Mouse (Mus musculus): ENCODE results near the gene Nkpd1. TPM values are rescaled to one million over a fixed set of nuclear protein-coding genes. Genes with fewer than 3 reads are reported as not detected.
"Not testable (repeated sequence)": the region's sequence is repeated elsewhere in the genome, so short reads cannot be mapped to it uniquely, and the experiment has no call there.

The Nkpd1 gene
- total RNA-seq, 2 experiments from 2014 or later = 0.10 to 0.12 TPM

DNA sequence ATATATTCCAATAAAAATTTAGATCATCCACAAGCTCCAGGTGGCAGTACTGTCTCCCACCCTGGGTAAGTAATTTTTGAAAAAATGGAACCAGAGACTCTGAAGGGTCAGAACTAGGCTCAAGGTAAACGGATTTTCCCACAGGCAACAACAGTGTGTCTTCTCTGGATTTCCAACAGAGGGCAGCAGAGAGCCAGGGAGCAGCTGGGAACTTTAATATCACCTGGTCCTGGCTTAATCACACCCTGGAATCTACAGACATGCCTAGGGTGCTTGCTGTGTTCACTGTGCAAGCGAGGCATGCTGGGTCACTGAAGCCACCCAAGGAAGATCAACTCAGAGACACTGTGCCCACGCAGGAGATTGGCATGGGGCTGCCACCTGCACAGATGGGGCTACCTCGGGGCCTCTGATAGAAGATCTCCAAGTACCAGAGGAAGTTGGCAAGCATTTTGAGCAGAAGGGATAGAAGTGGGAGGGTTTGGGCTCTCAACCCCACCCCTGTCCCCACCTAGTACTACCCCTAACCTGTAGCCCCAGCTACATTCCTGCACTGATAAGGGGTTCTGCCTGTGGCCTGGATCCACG, 14.1 kb upstream of the Nkpd1 start:
- DNase-seq (ENCODE audit: low spot score in 2 of 2) = no peak

DNA sequence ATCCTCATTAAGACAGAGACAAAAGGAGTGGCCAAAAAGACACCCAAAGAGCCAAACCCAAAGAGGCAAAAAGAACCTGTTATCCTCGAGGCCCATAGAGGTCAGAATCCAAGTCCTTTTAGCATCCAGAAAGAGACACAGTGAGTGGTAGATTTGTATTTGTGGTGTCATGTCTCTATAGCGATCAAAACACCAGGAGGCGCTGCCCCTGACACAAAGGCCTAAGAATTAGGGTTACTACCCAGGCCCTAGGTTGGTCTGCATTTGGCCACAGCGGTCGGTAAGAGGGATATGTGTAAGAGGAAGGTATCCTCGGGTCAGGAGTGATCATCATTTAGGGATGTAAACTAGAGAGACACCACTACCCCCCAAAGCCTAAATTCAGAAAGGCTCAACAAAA, 11.3 kb upstream of the Nkpd1 start:
- no peak for DNase-seq (ENCODE audit: low spot score in 2 of 2)

DNA sequence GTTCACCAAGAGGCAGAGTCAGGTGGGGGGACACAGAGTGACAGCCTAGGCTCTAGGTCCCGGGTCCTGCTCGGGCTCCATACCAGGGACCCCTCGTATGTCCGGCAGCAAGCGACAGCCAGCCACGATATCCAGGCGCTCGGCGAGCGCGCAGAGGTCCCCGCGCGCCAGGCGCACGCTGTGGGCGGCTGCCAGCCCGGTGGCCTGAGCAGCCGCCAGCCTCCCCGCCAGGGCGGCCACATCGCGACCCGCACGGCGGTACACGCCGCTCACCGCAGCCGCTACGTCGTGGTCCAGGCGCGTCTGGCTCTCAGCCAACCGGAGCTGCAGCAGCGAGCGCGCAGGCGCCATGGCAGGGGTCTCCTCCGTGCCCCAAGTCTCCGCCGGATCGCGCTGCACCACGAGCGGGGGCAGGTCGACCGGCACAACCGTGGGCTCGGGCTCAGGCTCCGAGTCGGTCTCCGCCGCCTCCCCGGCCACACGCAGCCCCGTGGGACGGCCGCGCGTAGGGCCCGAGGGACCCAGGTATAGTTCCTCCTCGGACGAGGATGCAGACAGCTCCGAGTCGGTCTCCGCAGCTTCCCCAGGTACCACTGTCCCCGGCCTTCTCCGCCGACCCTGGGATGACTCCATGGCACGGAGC, 10.5 kb upstream of the Nkpd1 start:
- peak in 1 of 2 experiments; percentile 51 for DNase-seq (ENCODE audit: low spot score in 2 of 2)

DNA sequence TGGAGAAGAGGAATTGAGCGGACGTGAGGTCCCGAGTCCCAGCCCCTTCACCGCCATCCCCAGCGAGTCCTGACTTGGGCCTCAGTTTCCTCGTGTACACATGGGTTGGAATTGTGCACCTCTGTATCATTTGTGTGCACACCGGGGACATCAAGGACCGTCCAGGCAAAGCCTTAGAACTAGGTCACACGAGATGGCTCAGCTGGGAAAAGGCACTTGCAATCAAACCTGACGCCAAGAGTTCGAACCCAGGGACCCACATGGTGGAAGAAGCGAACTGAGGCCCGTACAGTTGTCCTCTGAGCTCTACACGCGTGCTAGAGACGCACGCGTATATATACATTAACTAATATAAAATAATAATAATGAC, 10.0 kb upstream of the Nkpd1 start:
- no peak for DNase-seq (ENCODE audit: low spot score in 2 of 2)

DNA sequence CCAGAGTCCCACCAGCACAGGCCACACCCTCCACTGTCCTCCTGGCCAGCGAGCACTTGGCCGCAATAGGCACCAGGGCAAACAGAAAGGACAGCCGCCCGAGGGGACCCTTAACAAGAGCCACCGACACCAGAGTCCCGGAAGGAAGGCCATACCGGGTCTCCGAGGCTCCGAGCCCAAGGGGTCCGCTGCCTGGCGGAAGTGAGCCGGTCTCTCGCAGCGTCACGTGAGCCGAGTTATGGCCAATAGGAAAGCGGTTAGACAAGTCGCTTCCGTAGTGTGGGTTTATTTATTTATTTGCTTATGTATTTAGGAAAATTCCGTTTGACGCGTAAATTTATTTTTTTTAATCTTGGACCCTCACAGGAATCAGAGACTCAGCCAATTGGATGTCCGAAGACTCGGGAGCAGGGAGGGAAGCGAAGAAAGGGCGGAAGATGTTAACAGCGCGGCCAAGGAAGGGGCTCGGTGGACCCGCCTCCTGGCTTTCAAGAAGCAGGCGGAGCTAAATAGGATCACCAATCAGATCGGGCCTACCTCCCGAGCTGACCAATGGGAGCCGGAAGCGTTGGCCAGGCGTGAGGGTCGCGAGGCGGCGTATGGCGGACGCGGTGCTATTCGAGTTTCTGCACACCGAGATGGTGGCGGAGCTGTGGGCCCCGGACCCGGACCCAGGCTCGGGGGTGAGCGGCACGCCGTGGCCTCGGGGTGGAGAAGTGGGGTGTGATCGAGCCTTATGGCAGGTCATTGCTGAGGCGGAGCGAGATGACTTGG, 9.3 kb upstream of the Nkpd1 start, which contains the start of the genes Bloc1s3 and Trappc6a:
Gene Bloc1s3, minus strand, starts transcription at position 218 of the 774 bp plus-strand sequence.
Gene Trappc6a, plus strand, starts transcription at position 246 of the 774 bp plus-strand sequence.
- peak; percentile 77 to 91 for DNase-seq (ENCODE audit: low spot score in 2 of 2)

DNA sequence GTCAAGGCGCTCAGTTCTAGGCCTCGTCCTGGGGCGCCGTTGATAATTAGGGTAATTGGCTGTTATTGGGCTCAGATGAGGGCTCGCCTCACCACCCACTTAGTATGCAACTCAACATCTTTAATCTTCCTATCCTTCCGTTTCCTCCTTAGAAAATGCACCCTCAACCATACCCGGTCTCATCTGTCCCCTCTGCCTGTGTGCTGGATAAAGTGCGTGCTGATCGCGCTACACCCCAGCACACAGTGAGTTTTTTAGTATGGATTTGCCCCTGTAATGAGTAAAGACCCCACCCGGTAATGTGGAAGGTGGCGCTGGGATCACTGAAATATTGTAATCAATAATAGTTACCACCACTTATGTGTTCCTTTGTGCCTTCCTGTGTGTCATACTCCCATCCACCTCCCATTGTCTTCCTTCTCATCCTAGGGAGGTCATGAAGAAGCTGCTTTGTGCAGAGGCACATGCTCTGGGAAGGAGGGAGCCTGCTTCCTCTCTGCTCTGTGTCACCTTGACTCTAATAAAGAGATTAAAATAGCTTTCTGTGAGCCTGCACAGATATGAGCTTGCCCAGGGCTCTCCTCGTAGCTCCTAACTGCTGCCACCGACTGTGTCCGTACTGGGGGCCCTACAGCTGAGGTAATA, 8.6 kb upstream of the Nkpd1 start:
- DNase-seq (ENCODE audit: low spot score in 2 of 2) = no peak

DNA sequence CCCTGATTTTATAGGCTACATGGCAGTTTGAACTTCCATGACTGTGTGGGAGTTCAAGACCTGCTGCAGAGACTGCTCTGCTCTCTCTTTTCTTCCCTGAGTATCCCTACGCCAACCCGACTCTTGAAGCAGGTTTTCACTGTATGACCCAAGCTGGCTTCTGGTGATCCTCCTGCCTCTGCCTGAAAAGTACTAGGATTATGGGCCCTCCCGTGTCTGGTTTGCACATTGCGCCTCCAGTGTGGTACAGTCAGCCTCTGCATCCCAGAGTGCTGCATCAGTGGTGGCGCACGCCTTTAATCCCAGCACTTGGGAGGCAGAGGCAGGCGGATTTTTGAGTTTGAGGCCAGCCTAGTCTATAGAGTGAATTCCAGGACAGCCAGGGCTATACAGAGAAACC, 7.9 kb upstream of the Nkpd1 start:
- no peak for DNase-seq (ENCODE audit: low spot score in 2 of 2)

DNA sequence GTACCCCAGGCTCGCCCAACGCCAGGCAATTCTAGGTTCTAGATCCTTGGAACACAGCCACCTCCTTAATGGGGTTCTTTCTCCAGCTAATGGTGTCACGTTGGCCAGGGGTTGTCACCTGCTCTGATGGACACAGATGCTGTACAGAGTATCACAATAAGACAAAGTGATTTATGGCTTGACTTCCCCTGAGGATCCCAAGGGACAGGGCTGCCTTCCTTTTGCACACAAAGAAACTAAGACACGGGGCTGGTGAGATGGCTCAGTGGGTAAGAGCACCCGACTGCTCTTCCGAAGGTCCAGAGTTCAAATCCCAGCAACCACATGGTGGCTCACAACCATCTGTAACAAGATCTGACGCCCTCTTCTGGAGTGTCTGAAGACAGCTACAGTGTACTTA, 5.7 kb upstream of the Nkpd1 start:
- not testable (repeated sequence) for DNase-seq (ENCODE audit: low spot score in 2 of 2)

DNA sequence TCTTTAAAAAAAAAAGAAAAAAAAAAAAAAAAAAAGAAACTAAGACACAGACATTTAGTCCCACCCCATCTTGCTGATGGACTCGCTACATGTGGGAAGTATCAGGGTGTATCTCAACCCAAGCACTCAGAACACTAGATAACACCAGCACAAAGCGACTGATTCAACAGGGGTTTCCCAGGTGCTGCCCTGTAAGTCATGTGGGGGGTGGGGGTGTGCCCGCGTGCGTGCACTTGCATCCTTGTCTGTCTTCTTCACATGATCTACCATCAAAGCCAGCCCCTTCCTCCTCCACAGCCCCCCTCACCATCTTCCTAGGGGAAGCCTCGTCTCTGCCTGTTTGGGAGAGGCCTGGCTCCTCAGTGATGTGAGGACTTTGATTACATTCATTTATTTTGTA, 5.3 kb upstream of the Nkpd1 start:
- DNase-seq (ENCODE audit: low spot score in 2 of 2) = no peak

DNA sequence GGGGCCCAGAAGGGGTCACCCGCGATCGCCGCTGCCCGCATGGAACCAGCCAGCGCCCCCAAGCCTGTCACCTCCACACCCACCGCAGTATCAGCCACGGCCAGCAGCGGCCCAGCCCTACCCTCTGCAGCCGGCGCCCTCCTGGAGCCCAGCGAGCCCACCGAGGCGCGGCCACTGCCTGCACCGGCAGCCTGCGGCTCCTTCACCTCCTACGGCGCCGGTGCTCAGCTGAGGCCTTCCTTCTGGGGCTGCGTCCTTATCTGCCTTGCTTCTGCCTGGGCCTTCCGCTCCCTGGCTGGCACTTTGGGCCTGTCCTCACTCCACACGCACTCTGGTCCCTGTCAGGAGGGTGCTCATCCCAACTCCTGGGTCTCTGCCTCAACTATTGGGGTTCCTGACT, 2.4 kb downstream of the Nkpd1 start:
- DNase-seq (ENCODE audit: low spot score in 2 of 2) = no peak

DNA sequence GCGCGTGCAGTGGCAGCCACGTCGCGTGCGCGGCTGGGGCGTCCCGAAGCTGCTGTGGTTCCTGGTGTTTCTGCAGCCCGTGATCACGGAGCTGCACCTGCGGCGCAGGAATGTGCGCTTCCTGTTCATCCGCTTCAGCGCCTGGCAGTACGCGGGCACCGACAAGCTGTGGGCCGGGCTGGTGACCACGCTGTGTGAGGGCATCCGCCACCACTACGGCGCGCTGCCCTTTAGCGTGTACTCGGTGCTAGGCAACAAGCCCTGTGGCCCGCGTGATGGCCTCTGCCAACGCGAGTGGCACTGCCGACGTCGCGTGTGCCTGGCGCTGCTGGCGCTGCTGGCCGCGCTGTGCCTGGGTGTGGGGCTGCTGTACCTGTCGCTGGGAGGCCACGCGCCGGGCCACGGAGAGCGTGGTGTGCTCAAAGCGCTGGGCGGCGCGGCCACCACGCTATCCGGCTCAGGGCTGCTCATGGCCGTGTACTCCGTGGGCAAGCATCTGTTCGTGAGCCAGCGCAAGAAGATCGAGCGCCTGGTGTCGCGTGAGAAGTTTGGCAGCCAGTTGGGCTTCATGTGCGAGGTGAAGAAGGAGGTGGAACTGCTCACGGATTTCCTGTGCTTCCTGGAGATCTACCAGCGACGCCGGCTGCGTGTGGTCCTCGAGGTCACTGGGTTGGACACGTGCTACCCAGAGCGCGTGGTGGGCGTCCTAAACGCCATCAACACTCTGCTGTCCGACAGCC, 5.5 kb downstream of the Nkpd1 start:
- DNase-seq (ENCODE audit: low spot score in 2 of 2) = no peak

DNA sequence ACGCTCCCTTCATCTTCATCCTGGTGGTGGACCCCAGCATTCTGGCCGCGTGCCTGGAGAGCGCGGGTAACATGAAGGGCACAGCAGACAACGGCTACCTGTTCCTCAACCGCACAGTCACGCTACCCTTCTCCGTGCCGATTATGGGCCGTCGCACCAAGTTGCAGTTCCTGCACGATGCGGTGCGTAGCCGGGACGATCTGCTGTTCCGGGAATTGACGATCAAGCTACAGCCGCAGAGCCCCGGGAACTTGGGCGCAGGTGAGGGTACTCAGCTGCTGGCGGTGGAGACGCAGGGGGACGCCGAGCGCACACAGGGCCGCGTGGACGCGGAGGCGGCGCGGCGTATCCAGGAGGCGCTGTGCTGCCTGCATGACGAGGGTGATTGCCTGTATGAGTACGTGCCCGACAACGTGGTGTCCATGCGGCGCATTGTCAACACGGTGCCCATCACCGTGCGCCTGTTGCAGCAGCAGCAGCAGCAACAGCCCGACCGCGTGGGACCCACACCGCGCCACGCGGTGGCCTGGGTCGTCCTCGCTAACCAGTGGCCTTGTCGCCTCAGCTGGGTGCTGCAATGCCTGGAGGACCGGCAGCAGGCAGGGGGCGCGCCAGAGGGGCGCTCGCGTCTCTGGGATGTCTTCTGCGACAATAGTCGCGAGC, 6.2 kb downstream of the Nkpd1 start:
- peak in 1 of 2 experiments; percentile 60 for DNase-seq (ENCODE audit: low spot score in 2 of 2)

DNA sequence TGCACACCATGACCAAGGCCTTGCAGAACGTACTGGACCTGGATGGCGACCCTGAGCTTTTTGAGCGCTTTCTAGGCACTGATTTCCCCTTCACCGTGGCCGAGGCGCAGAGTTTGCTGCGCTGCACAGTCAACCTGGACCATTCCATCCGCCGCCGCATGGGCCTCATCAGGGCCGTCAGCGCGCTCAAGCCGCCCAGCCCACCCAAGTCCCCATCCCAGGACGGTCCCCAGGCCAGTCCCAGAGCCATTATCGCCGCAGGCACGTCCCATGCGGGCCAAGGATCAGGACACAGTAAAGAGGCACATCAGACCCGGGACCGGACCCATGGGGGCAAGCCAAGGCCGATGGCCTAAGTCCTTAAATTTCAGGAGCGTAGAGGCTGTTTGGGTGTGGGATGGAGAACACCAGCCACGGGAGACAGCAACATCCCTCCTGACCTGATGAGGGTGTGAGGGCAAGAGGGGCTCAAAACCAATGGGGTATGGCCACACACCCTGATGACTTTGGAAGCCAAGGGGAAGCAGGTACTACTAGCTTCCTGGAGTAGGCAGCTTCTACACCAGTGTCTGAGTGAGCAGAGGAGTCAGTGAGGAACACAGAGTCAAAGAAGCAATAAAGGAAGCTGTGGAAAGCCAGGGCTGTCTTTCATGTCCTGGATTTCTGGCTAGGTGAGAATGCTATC, 6.9 kb downstream of the Nkpd1 start:
- no peak for DNase-seq (ENCODE audit: low spot score in 2 of 2)

DNA sequence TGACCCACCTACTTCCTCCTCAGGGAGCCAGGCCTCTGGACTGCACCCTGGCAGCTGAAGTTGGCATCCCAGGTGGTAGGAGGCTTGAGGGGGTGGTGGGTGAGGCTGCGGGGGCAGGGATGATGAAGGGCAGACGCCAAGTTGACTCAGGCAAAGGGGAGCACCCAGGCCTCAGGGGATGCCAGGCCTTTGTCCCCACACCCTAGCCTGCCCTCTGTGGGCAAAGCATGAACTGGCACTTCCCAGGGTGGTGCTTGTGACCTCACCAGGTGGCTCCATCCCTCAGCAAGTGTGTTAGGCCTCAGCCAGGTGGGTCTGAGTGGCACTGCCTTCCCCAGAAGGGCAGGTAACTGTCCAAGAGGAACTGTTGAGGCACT, 7.5 kb downstream of the Nkpd1 start:
- no peak for DNase-seq (ENCODE audit: low spot score in 2 of 2)

DNA sequence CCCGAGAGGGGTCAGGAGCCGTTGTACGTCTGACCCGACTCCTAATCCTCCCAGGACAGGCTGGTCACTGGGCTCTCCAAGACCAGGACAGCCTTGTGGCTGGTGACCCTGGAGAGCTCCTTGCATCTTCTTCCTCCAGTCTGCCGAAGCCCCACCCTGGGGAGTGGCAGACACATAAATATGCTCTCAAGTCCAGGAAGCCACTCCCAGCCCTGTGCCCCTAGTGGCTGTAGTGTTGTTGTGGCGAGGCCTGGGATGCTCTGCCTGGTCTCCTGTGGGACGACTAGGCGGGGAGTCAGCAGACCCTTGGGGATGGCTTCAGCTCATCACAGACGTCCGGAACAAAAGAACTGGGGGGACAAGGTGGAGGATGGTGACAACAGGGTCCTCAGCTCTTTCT, 13.4 kb downstream of the Nkpd1 start:
- DNase-seq (ENCODE audit: low spot score in 2 of 2) = no peak

DNA sequence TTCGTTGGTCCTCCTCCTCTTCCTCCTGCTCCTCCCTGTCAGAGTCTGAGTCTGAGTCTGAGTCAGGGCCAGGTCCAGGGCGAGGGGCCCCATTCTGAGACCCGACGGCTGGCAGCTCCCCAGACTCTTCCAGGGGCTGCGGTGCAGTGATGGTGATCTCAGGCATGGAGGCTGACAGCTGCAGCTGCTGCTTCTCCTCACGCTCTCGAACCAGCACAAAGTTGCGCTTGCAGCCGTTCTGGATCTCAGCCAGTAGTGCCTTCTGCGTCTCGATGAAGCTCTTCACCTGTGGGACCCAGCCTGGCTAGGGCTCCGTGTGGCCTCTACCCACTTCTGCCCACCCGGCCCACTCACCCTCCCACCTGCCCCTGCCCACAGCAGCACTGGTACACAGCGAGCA, 14.6 kb downstream of the Nkpd1 start:
- no peak for DNase-seq (ENCODE audit: low spot score in 2 of 2)

DNA sequence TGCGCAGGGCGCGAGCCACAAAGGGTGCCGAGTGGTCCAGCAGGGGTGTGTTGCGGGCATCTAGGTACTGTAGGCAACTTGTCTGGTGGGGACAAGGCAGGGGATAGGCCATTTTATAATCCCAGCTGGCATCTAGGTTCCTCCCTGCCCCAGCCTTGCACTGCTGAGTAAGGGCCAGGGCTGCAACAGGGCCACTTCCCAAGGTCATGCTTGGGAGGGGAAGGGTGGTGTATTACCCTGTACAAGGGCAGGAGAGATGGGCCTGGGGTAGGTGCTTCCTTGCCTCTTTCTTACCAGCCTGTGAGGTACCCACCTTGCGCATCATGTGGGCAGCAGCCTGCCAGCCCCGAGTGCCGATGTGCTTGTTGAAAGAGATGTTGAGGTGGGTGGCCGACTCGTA, 17.0 kb downstream of the Nkpd1 start:
- DNase-seq (ENCODE audit: low spot score in 2 of 2) = no peak

DNA sequence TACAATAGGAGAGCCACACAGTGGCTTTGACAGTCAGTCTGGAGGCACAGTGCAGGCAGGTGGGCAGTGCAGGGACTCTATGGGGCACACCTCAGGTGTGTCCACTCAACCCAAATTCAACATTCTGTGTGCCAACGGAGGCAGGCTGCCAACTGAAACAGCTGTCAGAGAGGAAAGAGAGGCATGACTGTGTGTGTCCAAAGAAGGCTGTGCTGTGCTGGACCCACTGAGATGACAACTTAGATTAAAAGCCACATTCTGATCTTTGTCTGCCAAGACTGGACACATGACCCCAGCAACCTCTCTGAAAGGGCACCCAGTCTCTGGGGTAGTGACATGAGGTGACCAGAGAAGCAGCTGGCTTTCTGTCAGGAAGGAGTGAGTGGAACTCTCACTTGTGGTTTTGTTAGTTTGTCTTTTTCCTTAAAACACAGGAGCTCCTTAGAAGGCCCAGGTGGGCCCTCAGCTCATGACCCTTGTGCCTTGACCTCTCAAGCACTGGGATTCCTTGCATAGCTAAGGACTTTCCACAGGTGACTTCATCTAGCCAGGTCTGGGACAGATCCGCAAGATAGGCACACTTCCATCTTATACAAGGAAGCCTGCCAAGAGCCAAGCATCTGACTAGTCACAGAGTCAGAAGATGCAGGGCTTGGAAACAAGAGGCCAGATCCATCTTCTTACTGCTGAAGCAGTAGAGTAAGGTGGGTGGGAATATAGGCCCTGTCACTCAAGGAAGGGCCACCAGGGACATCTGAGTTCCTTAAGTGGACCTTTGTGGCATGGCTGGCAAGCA, 23.3 kb downstream of the Nkpd1 start:
- no peak for DNase-seq (ENCODE audit: low spot score in 2 of 2)

DNA sequence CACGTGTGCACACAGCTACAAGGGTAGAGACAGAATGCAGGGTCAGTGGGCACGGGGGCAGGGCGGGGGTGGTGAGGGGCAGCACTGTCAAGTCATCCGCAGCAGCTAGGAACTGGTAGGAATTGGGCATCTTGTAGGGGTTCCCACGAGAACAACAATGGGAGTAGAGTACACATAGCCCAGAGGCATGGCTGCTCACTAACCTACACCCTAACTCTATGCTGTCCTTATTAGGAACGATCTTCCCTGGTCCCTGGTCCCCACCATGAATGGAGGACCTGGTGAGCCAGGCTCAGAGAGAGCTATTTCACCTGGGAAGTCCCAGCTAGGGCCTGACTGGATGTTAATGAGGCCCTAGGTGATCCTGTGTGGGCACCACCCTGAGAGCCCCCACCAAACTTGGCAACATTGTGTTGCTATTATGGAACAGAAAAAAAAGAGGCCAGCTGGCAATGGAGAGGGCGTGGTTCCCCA, 24.1 kb downstream of the Nkpd1 start:
- DNase-seq (ENCODE audit: low spot score in 2 of 2) = no peak
